Mouse (Mus musculus) heart, embryonic 11.5 days (tissue): ENCODE results near the gene Kcnj1. TPM values are rescaled to one million over a fixed set of nuclear protein-coding genes. Genes with fewer than 3 reads are reported as not detected.
A peak's percentile ranks its signal among the peaks of the same experiment; 100 is the strongest.

Experiments used
- ATAC-seq: fragments of 200-750 bp; cut with Nextera tagmentation; replicated peaks from 2 replicates; pipeline ENCODE4 v1.8.0; 2017; ENCODE audit warnings: moderate library complexity; ENCODE audit not compliant: insufficient number of reproducible peaks, low FRiP score, low TSS enrichment
- H3K27ac ChIP-seq: fragments of 300-500 bp; sonication (generic); 2 replicates; pipeline ENCODE4 v1.5.1; 2014; ENCODE audit warnings: mild to moderate bottlenecking, low read depth, low read length
- H3K27me3 ChIP-seq: fragments of 300-500 bp; sonication (generic); 2 replicates; pipeline ENCODE4 v1.6.1; 2014; ENCODE audit warnings: mild to moderate bottlenecking, low read length, mixed read lengths; ENCODE audit not compliant: control insufficient read depth, insufficient read depth
- H3K36me3 ChIP-seq: fragments of 300-500 bp; sonication (generic); 2 replicates; pipeline ENCODE4 v1.6.1; 2014; ENCODE audit warnings: mild to moderate bottlenecking, low read length, moderate library complexity, mixed read lengths; ENCODE audit not compliant: control insufficient read depth, insufficient read depth
- H3K4me1 ChIP-seq: fragments of 300-500 bp; sonication (generic); 2 replicates; pipeline ENCODE4 v1.6.1; 2014; ENCODE audit warnings: low read length; ENCODE audit not compliant: control insufficient read depth, insufficient read depth
- H3K4me2 ChIP-seq: fragments of 300-500 bp; sonication (generic); 2 replicates; pipeline ENCODE4 v1.6.1; 2014; ENCODE audit warnings: mild to moderate bottlenecking, moderate library complexity
- H3K4me3 ChIP-seq: fragments of 300-500 bp; sonication (generic); 2 replicates; pipeline ENCODE4 v1.5.1; 2014; ENCODE audit warnings: low read depth, low read length
- H3K9ac ChIP-seq: fragments of 300-500 bp; sonication (generic); 2 replicates; pipeline ENCODE4 v1.6.1; 2014; ENCODE audit warnings: mild to moderate bottlenecking, low read depth, low read length, moderate library complexity
- H3K9me3 ChIP-seq: fragments of 300-500 bp; sonication (generic); replicated peaks from 2 replicates; pipeline ENCODE4 v1.6.1; 2016; ENCODE audit warnings: low read length; ENCODE audit not compliant: control insufficient read depth
- WGBS: fragments of 180-500 bp; shearing (Covaris S2); extraction: QIAGEN DNeasy Blood & Tissue Kit; methylation state at CpG from one replicate; pipeline ENCODE4 v1.1.7; 2014; ENCODE audit not compliant: insufficient replicate concordance; 5-methylcytosine and 5-hydroxymethylcytosine counted together
- polyA plus RNA-seq: library from polyadenylated mRNA; unstranded; fragments of >200 nt; fragmentation: Nextera tagmentation; extraction: Ambion mirVana; gene quantifications from 2 replicates; pipeline ENCODE4 v1.2.1, GENCODE M21; 2014

The Kcnj1 gene
- polyA plus RNA-seq, 1 experiment from 2014 or later: 0.09 TPM

- Histone ChIP-seq H3K36me3 (no peaks in the 10 kb centered on the region), H3K9ac (no peak overlapping the region), H3K9me3 (no peaks in the 10 kb centered on the region), H3K27ac (no peak overlapping the region), H3K4me3 (no peak overlapping the region), H3K4me1 (no peaks in the 10 kb centered on the region), H3K4me2 (no peak overlapping the region), H3K27me3 (no peaks in the 10 kb centered on the region)
- ATAC-seq: no peak
- 71% methylated on average over 5 of the region's 5 CpGs for WGBS
These were observed 4.7 kb downstream of the Kcnj1 start for GRCm38 (mm10) chr9:32376863-32377590.

- Histone ChIP-seq H3K4me3 (no peak overlapping the region), H3K27me3 (no peaks in the 10 kb centered on the region), H3K36me3 (no peaks in the 10 kb centered on the region), H3K4me1 (peaks cover 5% of the 10 kb centered on the region; the same call in 1 of the 2 replicates), H3K9me3 (no peaks in the 10 kb centered on the region), H3K4me2 (no peak overlapping the region), H3K27ac (no peak overlapping the region), H3K9ac (no peak overlapping the region)
- WGBS: 74% methylated on average over 4 of the region's 4 CpGs
- no peak for ATAC-seq
These were observed 12.6 kb downstream of the Kcnj1 start for GRCm38 (mm10) chr9:32384906-32385305.

GRCm38 (mm10) chr9:32388120-32388519 lies 15.8 kb downstream of the Kcnj1 start:
- no peaks in the 10 kb centered on the region for H3K36me3 ChIP-seq
- ATAC-seq: no peak

GRCm38 (mm10) chr9:32391092-32391491 lies 18.8 kb downstream of the Kcnj1 start:
- WGBS: 82% methylated on average over 5 of the region's 5 CpGs
- Histone ChIP-seq H3K4me3 (no peak overlapping the region), H3K9ac (no peak overlapping the region), H3K4me1 (peaks cover 5% of the 10 kb centered on the region; the same call in 1 of the 2 replicates), H3K27me3 (no peaks in the 10 kb centered on the region), H3K4me2 (no peak overlapping the region), H3K9me3 (no peaks in the 10 kb centered on the region), H3K27ac (no peak overlapping the region), H3K36me3 (no peaks in the 10 kb centered on the region)
- ATAC-seq: no peak

More at GRCm38 (mm10) chr9:32388120-32388519, 15.8 kb downstream of the Kcnj1 start:
- H3K4me3 ChIP-seq: no peak overlapping the region
- H3K9me3 ChIP-seq: no peaks in the 10 kb centered on the region
- WGBS: 86% methylated on average over 1 of the region's 1 CpGs
- no peak overlapping the region for H3K4me2 ChIP-seq
- peaks cover 5% of the 10 kb centered on the region; the same call in 1 of the 2 replicates for H3K4me1 ChIP-seq
- H3K27ac ChIP-seq: no peak overlapping the region
- no peaks in the 10 kb centered on the region for H3K27me3 ChIP-seq
- no peak overlapping the region for H3K9ac ChIP-seq

GRCm38 (mm10) chr9:32391701-32392100 lies 19.4 kb downstream of the Kcnj1 start:
- no peak for ATAC-seq
- Histone ChIP-seq H3K27ac (no peak overlapping the region), H3K9me3 (no peaks in the 10 kb centered on the region), H3K4me2 (no peak overlapping the region), H3K27me3 (no peaks in the 10 kb centered on the region), H3K4me1 (peaks cover 5% of the 10 kb centered on the region; the same call in 1 of the 2 replicates), H3K9ac (no peak overlapping the region), H3K36me3 (no peaks in the 10 kb centered on the region), H3K4me3 (no peak overlapping the region)
- 67% methylated on average over 9 of the region's 9 CpGs for WGBS

- no peaks in the 10 kb centered on the region for H3K9me3 ChIP-seq
- H3K4me3 ChIP-seq: no peak overlapping the region
- H3K27ac ChIP-seq: no peak overlapping the region
- 84% methylated on average over 6 of the region's 6 CpGs for WGBS
- no peak for ATAC-seq
- H3K36me3 ChIP-seq: no peaks in the 10 kb centered on the region
- H3K4me2 ChIP-seq: no peak overlapping the region
- no peak overlapping the region for H3K9ac ChIP-seq
- peaks cover 5% of the 10 kb centered on the region; the same call in 1 of the 2 replicates for H3K4me1 ChIP-seq
- H3K27me3 ChIP-seq: no peaks in the 10 kb centered on the region
These were observed 20.4 kb downstream of the Kcnj1 start for GRCm38 (mm10) chr9:32392716-32393115.

- Histone ChIP-seq H3K4me3 (no peak overlapping the region), H3K9ac (no peak overlapping the region), H3K4me1 (no peaks in the 10 kb centered on the region), H3K27me3 (no peaks in the 10 kb centered on the region), H3K4me2 (no peak overlapping the region), H3K36me3 (no peaks in the 10 kb centered on the region), H3K27ac (no peak overlapping the region), H3K9me3 (no peaks in the 10 kb centered on the region)
- ATAC-seq: no peak
- WGBS: 79% methylated on average over 4 of the region's 4 CpGs
These were observed 22.5 kb downstream of the Kcnj1 start for GRCm38 (mm10) chr9:32394761-32395161.

GRCm38 (mm10) chr9:32400212-32400611 lies 27.9 kb downstream of the Kcnj1 start:
- Histone ChIP-seq H3K9me3 (no peaks in the 10 kb centered on the region), H3K9ac (no peak overlapping the region), H3K36me3 (no peaks in the 10 kb centered on the region), H3K4me3 (no peak overlapping the region), H3K27ac (peak overlapping the region; percentile 59; the same call in 1 of the 2 replicates), H3K4me2 (no peak overlapping the region), H3K4me1 (peaks cover 14% of the 10 kb centered on the region), H3K27me3 (no peaks in the 10 kb centered on the region)
- WGBS: 31% methylated on average over 2 of the region's 2 CpGs
- no peak for ATAC-seq

- H3K4me2 ChIP-seq: no peak overlapping the region
- no peaks in the 10 kb centered on the region for H3K9me3 ChIP-seq
- no peak overlapping the region for H3K9ac ChIP-seq
- ATAC-seq: 0 out of 2 replicates have a peak, but pooled peaks have one; percentile 33
- H3K4me1 ChIP-seq: peaks cover 14% of the 10 kb centered on the region
- peak overlapping the region; percentile 59 for H3K27ac ChIP-seq
- H3K27me3 ChIP-seq: no peaks in the 10 kb centered on the region
- no peak overlapping the region for H3K4me3 ChIP-seq
- 29% methylated on average over 5 of the region's 5 CpGs for WGBS
- no peaks in the 10 kb centered on the region for H3K36me3 ChIP-seq
These were observed 28.4 kb downstream of the Kcnj1 start for GRCm38 (mm10) chr9:32400662-32401161.
